Mouse (Mus musculus): ENCODE results near the gene Ifnlr1. TPM values are rescaled to one million over a fixed set of nuclear protein-coding genes. Genes with fewer than 3 reads are reported as not detected.

The Ifnlr1 gene
- polyA plus RNA-seq, 1 experiment from 2014 or later: 0.28 TPM

GRCm38 (mm10) chr4:135730951-135731350 is 44.9 kb downstream of the Ifnlr1 start:
- peaks cover 6% of the 10 kb centered on the region for H3K9me3 ChIP-seq
- no peak overlapping the region for H3K4me3 ChIP-seq
- no peaks in the 10 kb centered on the region for H3K36me3 ChIP-seq
- DNase-seq (ENCODE audit: low spot score): no peak
- no peak overlapping the region for H3K27ac ChIP-seq
- H3K4me1 ChIP-seq: peaks cover 34% of the 10 kb centered on the region
- 56% methylated on average over 8 of the region's 8 CpGs for WGBS
- peaks cover 26% of the 10 kb centered on the region for H3K27me3 ChIP-seq (ENCODE audit: insufficient read depth, poor library complexity, severe bottlenecking)

DNA sequence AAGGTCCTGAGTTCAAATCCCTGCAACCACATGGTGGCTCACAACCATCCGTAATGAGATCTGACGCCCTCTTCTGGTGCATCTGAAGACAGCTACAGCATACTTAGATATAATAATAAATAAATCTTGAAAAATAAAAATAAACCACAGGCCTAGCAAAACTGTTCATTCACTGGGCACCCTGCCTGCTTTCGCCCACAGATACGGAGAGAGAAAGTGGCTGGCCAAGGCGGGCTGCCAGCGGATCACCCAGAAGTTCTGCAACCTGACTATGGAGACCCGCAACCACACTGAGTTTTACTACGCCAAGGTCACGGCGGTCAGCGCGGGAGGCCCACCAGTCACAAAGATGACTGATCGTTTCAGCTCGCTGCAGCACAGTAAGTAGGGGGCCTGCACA is 47.8 kb downstream of the Ifnlr1 start:
- 94% methylated on average over 14 of the region's 14 CpGs for whole genome bisulfite sequencing
- H3K27ac ChIP-seq: no peak overlapping the region
- no peaks in the 10 kb centered on the region for H3K36me3 ChIP-seq
- peaks cover 6% of the 10 kb centered on the region for H3K9me3 ChIP-seq
- DNase-seq (ENCODE audit: low spot score): no peak
- H3K27me3 ChIP-seq (ENCODE audit: insufficient read depth, poor library complexity, severe bottlenecking): peaks cover 16% of the 10 kb centered on the region
- H3K4me1 ChIP-seq: peaks cover 24% of the 10 kb centered on the region
- H3K4me3 ChIP-seq: no peak overlapping the region

DNA sequence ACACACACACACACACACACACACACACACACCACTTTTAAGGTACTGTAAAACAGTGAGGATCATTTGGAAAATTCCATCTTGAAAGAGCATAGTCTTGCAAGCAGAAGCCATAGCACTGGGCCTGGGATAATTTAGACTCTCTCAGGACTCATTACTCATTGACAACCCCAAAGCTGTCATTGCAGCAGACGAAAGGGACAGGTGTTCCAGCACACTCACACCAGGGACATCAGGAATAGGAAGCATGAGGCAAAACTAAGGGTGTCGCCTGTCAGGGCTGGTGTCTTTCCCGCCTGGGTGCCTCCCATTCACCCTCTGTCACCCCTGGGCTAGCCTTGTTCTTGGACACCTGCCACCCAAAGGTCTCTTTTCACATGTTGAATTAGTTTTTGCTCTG is 50.8 kb downstream of the Ifnlr1 start:
- Histone ChIP-seq H3K36me3 (no peaks in the 10 kb centered on the region), H3K4me3 (no peak overlapping the region), H3K27ac (no peak overlapping the region), H3K27me3 (ENCODE audit: insufficient read depth, poor library complexity, severe bottlenecking) (no peaks in the 10 kb centered on the region), H3K4me1 (peaks cover 21% of the 10 kb centered on the region), H3K9me3 (peaks cover 6% of the 10 kb centered on the region)
- no peak for DNase-seq (ENCODE audit: low spot score)
- WGBS: 80% methylated on average over 3 of the region's 3 CpGs

GRCm38 (mm10) chr4:135738237-135738636 is 52.1 kb downstream of the Ifnlr1 start:
- Histone ChIP-seq H3K27me3 (ENCODE audit: insufficient read depth, poor library complexity, severe bottlenecking) (no peaks in the 10 kb centered on the region), H3K9me3 (peaks cover 6% of the 10 kb centered on the region), H3K4me3 (no peak overlapping the region), H3K36me3 (no peaks in the 10 kb centered on the region), H3K4me1 (peaks cover 21% of the 10 kb centered on the region), H3K27ac (0 out of 2 replicates have a peak overlapping the region, but pooled peaks have one; percentile 25)
- DNase-seq (ENCODE audit: low spot score): no peak
- 45% methylated on average over 5 of the region's 5 CpGs for WGBS

GRCm38 (mm10) chr4:135739148-135739547 is 53.1 kb downstream of the Ifnlr1 start:
- peak overlapping the region; percentile 19; the same call in 1 of the 2 replicates for H3K27ac ChIP-seq
- H3K9me3 ChIP-seq: peaks cover 5% of the 10 kb centered on the region
- peaks cover 30% of the 10 kb centered on the region for H3K4me1 ChIP-seq
- no peak overlapping the region for H3K4me3 ChIP-seq
- no peak for DNase-seq (ENCODE audit: low spot score)
- WGBS: 59% methylated on average over 7 of the region's 7 CpGs
- H3K36me3 ChIP-seq: no peaks in the 10 kb centered on the region
- H3K27me3 ChIP-seq (ENCODE audit: insufficient read depth, poor library complexity, severe bottlenecking): 0 out of 2 replicates have a peak, but pooled peaks cover 8% of the 10 kb centered on the region

- H3K4me3 ChIP-seq: no peak overlapping the region
- H3K4me1 ChIP-seq: peaks cover 32% of the 10 kb centered on the region
- 88% methylated on average over 14 of the region's 14 CpGs for WGBS
- no peaks in the 10 kb centered on the region for H3K36me3 ChIP-seq
- H3K27me3 ChIP-seq (ENCODE audit: insufficient read depth, poor library complexity, severe bottlenecking): 0 out of 2 replicates have a peak, but pooled peaks cover 8% of the 10 kb centered on the region
- no peak for DNase-seq (ENCODE audit: low spot score)
- no peaks in the 10 kb centered on the region for H3K9me3 ChIP-seq
- H3K27ac ChIP-seq: no peak overlapping the region
These were observed 53.6 kb downstream of the Ifnlr1 start for GRCm38 (mm10) chr4:135739672-135740071.

DNA sequence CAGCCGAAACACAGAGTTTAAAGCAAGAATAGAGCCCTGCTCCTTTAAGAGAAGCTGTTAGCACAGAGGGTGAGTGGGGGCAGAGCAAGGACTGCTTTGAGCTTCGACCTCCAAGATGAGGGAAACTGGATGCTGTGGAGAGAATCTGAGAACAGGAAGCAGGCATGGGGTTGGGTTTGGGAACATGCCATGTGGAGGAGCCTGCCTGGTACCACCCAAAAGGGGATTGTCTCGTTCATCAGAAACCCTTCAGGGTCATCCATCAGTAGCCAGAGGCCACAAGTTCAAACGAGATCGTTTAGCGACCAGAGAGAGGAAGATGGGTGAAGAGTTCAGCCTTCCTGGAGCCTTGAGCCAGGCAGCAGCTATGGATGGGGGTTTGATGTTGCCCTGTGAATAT is 57.4 kb downstream of the Ifnlr1 start:
- Histone ChIP-seq H3K4me1 (peaks cover 42% of the 10 kb centered on the region), H3K27ac (no peak overlapping the region), H3K9me3 (no peaks in the 10 kb centered on the region), H3K4me3 (no peak overlapping the region), H3K27me3 (ENCODE audit: insufficient read depth, poor library complexity, severe bottlenecking) (peaks cover 8% of the 10 kb centered on the region; the same call in 1 of the 2 replicates), H3K36me3 (no peaks in the 10 kb centered on the region)
- WGBS: 50% methylated on average over 6 of the region's 6 CpGs
- DNase-seq (ENCODE audit: low spot score): no peak

GRCm38 (mm10) chr4:135744726-135745448 is 58.8 kb downstream of the Ifnlr1 start:
- H3K4me3 ChIP-seq: no peak overlapping the region
- DNase-seq (ENCODE audit: low spot score): no peak
- H3K36me3 ChIP-seq: no peaks in the 10 kb centered on the region
- H3K9me3 ChIP-seq: no peaks in the 10 kb centered on the region
- WGBS: 64% methylated on average over 16 of the region's 16 CpGs
- peaks cover 34% of the 10 kb centered on the region for H3K4me1 ChIP-seq
- no peak overlapping the region; the same call in 1 of the 2 replicates for H3K27ac ChIP-seq
- H3K27me3 ChIP-seq (ENCODE audit: insufficient read depth, poor library complexity, severe bottlenecking): peaks cover 8% of the 10 kb centered on the region; the same call in 1 of the 2 replicates

DNA sequence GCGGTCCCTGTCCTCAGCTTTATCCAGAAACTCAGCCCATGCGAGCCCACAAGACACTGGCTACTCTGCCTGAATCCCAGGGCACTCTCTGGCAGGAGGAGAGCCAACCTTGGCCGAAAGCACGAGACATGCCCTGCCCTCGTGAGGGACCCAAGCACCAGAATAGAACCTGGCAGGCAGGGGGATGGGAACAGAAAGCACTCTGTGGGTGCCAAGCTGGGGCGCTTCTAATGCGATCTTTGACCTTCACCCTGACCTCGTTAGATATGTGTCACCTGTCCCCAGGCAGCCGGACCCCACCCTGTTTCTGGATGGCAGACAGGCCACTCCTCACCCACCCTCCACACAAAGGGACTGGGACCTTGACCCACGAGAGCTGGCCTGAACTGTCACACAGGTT is 59.5 kb downstream of the Ifnlr1 start:
- no peak overlapping the region; the same call in 1 of the 2 replicates for H3K27ac ChIP-seq
- H3K4me1 ChIP-seq: peaks cover 32% of the 10 kb centered on the region
- no peaks in the 10 kb centered on the region for H3K36me3 ChIP-seq
- no peak overlapping the region for H3K4me3 ChIP-seq
- peaks cover 12% of the 10 kb centered on the region; the same call in 1 of the 2 replicates for H3K27me3 ChIP-seq (ENCODE audit: insufficient read depth, poor library complexity, severe bottlenecking)
- H3K9me3 ChIP-seq: no peaks in the 10 kb centered on the region
- DNase-seq (ENCODE audit: low spot score): no peak
- WGBS: 82% methylated on average over 10 of the region's 10 CpGs

- Histone ChIP-seq H3K4me1 (peaks cover 22% of the 10 kb centered on the region; the same call in 1 of the 2 replicates), H3K27me3 (ENCODE audit: insufficient read depth, poor library complexity, severe bottlenecking) (0 out of 2 replicates have a peak, but pooled peaks cover 5% of the 10 kb centered on the region), H3K27ac (no peak overlapping the region), H3K9me3 (no peaks in the 10 kb centered on the region; the same call in 1 of the 2 replicates), H3K36me3 (no peaks in the 10 kb centered on the region), H3K4me3 (no peak overlapping the region)
- no peak for DNase-seq (ENCODE audit: low spot score)
- 75% methylated on average over 8 of the region's 8 CpGs for WGBS
These were observed 64.8 kb downstream of the Ifnlr1 start for GRCm38 (mm10) chr4:135750896-135751295.

DNA sequence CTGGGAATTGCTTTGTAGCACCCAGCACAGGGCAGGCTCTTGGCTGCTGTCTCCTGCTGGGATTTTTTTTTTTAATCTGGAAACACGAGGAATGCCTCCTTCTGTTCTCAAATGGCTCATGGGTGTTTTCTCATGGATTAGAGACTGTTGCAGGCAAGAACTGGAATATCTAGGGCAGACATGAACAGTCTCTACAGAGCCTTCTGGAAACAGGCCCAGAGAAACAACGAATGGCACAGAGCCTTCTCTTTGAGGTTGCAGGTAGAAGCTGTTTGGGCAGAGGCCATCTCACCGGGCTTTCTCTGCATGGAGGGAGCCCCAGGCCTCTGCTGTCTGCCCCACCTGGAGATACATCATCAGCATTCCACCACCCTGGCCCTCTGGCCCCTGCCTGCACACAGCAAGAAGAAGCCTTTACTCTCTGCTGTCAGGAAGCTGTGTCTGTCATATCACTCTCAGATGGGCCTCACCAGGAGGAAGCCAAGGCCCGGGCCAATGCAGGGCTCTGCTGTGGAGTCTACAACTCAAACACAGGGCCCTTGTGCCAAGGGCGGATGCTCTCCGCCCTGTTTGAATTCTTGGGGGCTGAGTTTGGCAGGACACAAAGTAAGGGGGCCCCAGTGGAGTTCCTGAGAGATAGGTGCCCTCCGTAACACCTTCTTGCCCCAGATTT is 66.2 kb downstream of the Ifnlr1 start:
- Histone ChIP-seq H3K36me3 (no peaks in the 10 kb centered on the region), H3K4me3 (no peak overlapping the region), H3K4me1 (peaks cover 12% of the 10 kb centered on the region; the same call in 1 of the 2 replicates), H3K27me3 (ENCODE audit: insufficient read depth, poor library complexity, severe bottlenecking) (0 out of 2 replicates have a peak, but pooled peaks cover 5% of the 10 kb centered on the region), H3K27ac (no peak overlapping the region), H3K9me3 (no peaks in the 10 kb centered on the region; the same call in 1 of the 2 replicates)
- no peak for DNase-seq (ENCODE audit: low spot score)
- 72% methylated on average over 7 of the region's 7 CpGs for WGBS

- 80% methylated on average over 8 of the region's 8 CpGs for WGBS
- Histone ChIP-seq H3K27me3 (ENCODE audit: insufficient read depth, poor library complexity, severe bottlenecking) (0 out of 2 replicates have a peak, but pooled peaks cover 5% of the 10 kb centered on the region), H3K4me3 (no peak overlapping the region), H3K4me1 (peaks cover 12% of the 10 kb centered on the region; the same call in 1 of the 2 replicates), H3K9me3 (no peaks in the 10 kb centered on the region; the same call in 1 of the 2 replicates), H3K27ac (no peak overlapping the region), H3K36me3 (no peaks in the 10 kb centered on the region)
- no peak for DNase-seq (ENCODE audit: low spot score)
These were observed 66.7 kb downstream of the Ifnlr1 start for GRCm38 (mm10) chr4:135752779-135753164.

Data from heart, embryonic 10.5 days (tissue).